Mouse (Mus musculus) regulatory T cell (primary cell): ENCODE measurements around the gene Efcab7.

Source experiments
- in situ Hi-C: fragments of 300-600 bp; cut with MboI, MseI; formaldehyde crosslinking; loops from one replicate; pipeline ENCODE4 v1.15.1; 2025; ENCODE audit warnings: high pct_unique_total_duplicates

The Efcab7 gene

GRCm38 (mm10) chr4:99941655-99942414 is 112.8 kb downstream of the Efcab7 start:
- in situ Hi-C loops = loop anchor here (5.0 to 25.0 kb wide), 2 partner anchors 600 to 1030 kb away; partner anchors contain the start of gene Usp1

GRCm38 (mm10) chr4:99944606-99945005 is 115.6 kb downstream of the Efcab7 start:
- in situ Hi-C loops = loop anchor here (5.0 to 25.0 kb wide), 3 partner anchors 458 to 1032 kb away; partner anchors contain the start of gene Usp1

- in situ Hi-C loops = loop anchor here (5.0 to 25.0 kb wide), 2 partner anchors 457 to 1033 kb away; partner anchors contain the start of gene Usp1
Measured at GRCm38 (mm10) chr4:99945011-99945410, 116.0 kb downstream of the Efcab7 start.

DNA sequence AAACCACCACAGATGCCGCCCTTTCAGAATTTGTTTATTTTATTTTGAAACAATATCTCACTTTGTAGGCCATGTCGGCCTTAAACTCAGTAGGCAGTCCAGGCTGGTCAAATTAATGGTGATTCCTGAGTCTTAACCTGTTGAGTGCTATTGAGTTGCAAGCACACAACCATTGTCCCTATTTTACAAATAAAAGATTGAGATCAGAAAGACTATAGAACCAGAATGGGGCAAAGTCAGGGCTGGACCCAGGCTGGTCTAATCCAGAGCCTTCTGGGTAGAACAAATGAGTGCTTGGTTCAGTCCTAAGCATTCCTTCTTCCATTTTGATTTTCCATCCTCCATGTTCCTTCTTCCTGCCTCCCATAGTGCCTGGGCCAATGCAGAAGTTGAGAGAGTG is 117.5 kb downstream of the Efcab7 start:
- in situ Hi-C loops = loop anchor here (5.0 to 25.0 kb wide), 2 partner anchors 456 to 1034 kb away; partner anchors contain the start of gene Usp1

DNA sequence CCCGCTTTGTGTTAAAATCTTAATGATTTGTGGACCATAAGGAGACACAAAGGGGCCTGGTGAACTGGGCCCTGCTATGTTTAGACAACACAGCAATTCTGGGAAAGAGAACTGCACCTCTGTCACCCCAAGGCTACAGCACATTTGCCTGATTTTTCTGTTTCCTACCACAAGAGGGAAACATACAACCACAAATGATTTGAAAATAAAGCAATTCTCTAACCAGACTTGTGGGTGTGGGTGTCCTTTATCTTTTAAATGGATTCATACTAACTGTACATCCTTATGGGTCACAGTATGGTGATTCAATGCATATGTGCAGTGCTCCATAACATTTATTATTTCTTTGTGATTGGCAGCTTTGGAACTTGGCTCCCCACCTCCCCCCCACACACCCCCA is 118.2 kb downstream of the Efcab7 start:
- in situ Hi-C loops = loop anchor here (5.0 to 25.0 kb wide), 2 partner anchors 455 to 1035 kb away; partner anchors contain the start of gene Usp1

DNA sequence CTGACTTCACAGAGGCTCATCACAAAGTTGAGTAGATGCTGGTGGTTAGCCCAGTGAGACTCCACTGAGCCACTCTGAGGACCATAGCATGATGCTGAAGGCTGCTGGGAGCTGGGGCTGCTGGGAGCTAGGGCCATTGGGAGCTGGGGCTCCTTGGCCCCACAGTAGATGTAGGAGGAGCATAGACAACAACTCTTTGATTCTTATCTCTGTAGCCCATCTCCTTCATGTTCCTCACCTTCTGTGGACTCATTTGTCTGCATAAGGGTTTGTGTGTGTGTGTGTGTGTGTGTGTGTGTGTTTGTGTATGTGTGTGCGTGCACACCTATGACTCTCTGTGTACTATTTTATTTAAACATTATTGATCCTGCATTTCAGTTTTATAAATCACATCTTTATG is 118.9 kb downstream of the Efcab7 start:
- in situ Hi-C loops = loop anchor here (5.0 to 25.0 kb wide), 2 partner anchors 454 to 1036 kb away; partner anchors contain the start of gene Usp1

DNA sequence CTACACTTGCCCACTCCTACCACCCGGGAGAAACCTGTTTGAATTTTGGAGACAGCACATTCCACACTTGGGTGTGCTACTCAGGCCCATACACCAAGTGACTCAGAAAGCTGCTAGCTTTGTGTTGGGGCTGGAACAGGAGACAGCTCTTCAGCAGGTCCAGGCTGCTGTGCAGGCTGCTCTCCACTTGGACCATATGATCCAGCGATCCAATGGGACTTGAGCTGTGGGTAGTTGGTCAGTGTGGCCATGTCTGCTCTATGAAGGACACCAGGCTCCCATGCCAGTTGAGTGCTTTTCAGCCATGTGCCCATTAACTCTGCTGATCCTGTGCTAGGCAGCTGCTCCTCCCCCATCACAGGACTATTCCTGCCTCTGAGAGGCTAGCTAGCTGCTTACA is 124.9 kb downstream of the Efcab7 start:
- in situ Hi-C loops = no loop called here

DNA sequence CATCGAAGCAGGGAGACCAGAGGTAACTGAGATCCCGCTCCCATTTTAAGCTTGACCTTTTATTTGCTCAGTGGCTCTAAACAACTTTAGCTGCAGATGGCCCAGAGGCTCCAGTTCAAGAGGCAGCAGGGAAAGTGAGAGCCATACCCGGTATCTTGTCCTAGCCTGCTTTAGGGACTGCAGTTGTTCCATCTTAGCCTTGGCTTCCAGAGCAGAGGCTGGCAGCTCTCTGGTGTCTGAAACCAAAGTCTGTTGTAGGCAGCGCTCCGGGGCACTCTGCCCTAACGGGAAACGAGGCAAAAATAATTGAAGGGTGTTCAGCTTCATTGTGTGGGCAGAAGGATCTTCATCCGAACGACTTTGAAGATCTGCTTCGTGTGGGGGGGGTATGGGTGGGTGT is 126.4 kb downstream of the Efcab7 start:
- in situ Hi-C loops = no loop called here

DNA sequence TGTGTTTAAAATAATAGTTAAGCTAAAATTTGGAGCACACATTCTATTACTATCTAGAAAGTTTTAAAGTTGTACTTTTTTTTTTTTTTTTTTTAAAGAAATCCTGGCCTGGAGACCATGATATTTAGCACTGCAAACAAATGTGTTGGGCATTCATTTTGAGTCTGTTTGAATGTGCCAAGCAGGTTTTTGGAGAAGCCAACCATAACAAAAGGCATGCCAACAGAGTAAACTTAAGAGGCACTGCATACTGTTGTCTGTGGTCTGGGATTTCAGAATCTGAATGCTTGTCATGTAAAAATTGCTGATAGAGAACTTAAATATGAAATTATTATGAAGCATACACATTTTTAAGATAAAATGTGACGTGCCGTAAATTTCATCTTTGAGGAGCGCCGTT is 128.2 kb downstream of the Efcab7 start:
- in situ Hi-C loops = no loop called here

- in situ Hi-C loops = no loop called here
Measured at GRCm38 (mm10) chr4:99958084-99958815, 129.3 kb downstream of the Efcab7 start.

- in situ Hi-C loops = no loop called here
Measured at GRCm38 (mm10) chr4:99959308-99959707, 130.3 kb downstream of the Efcab7 start.
